Mouse (Mus musculus) intestine, embryonic 14.5 days (tissue): ENCODE results near the gene Rbck1. TPM values are rescaled to one million over a fixed set of nuclear protein-coding genes. Genes with fewer than 3 reads are reported as not detected.
A peak's percentile ranks its signal among the peaks of the same experiment; 100 is the strongest.
"Not testable (repeated sequence)": the region's sequence is repeated elsewhere in the genome, so short reads cannot be mapped to it uniquely, and the experiment has no call there.

Source experiments
- ATAC-seq: fragments of 200-750 bp; cut with Nextera tagmentation; replicated peaks from 2 replicates; pipeline ENCODE4 v1.8.0; 2017; ENCODE audit warnings: low read depth, moderate number of reproducible peaks, moderate TSS enrichment, moderate library complexity; ENCODE audit not compliant: low FRiP score, low TSS enrichment
- DNase-seq: peaks from one replicate; pipeline ENCODE4 v3.0.0-alpha.2; 2018; ENCODE audit warnings: low spot score
- H3K27ac ChIP-seq: fragments of 300-500 bp; sonication (generic); 2 replicates; pipeline ENCODE4 v1.5.1; 2014; ENCODE audit warnings: low read depth, mild to moderate bottlenecking, control low read depth
- H3K27me3 ChIP-seq: fragments of 300-500 bp; sonication (generic); replicated peaks from 2 replicates; pipeline ENCODE4 v1.6.1; 2014; ENCODE audit warnings: low read length, control low read depth; ENCODE audit not compliant: control insufficient read depth, insufficient read depth
- H3K36me3 ChIP-seq: fragments of 300-500 bp; sonication (generic); 2 replicates; pipeline ENCODE4 v1.6.1; 2014; ENCODE audit warnings: low read length, control low read depth; ENCODE audit not compliant: control insufficient read depth, insufficient read depth
- H3K4me1 ChIP-seq: fragments of 300-500 bp; sonication (generic); replicated peaks from 2 replicates; pipeline ENCODE4 v1.6.1; 2014; ENCODE audit warnings: low read length, control low read depth, mixed read lengths; ENCODE audit not compliant: control insufficient read depth, insufficient read depth
- H3K4me2 ChIP-seq: fragments of 300-500 bp; sonication (generic); 2 replicates; pipeline ENCODE4 v1.6.1; 2014; ENCODE audit warnings: low read length
- H3K4me3 ChIP-seq: fragments of 300-500 bp; sonication (generic); 2 replicates; pipeline ENCODE4 v1.5.1; 2014; ENCODE audit warnings: low read depth, low read length, control low read depth, mixed read lengths
- H3K9ac ChIP-seq: fragments of 300-500 bp; sonication (generic); 2 replicates; pipeline ENCODE4 v1.6.1; 2014; ENCODE audit warnings: mild to moderate bottlenecking, low read length
- H3K9me3 ChIP-seq: fragments of 300-500 bp; sonication (generic); 2 replicates; pipeline ENCODE4 v1.6.1; 2016; ENCODE audit warnings: low read length, control low read depth; ENCODE audit not compliant: control insufficient read depth
- WGBS: fragments of 180-500 bp; shearing (Covaris S2); extraction: QIAGEN DNeasy Blood & Tissue Kit; methylation state at CpG from one replicate; pipeline ENCODE4 v1.1.7; 2014; 5-methylcytosine and 5-hydroxymethylcytosine counted together
- polyA plus RNA-seq: library from polyadenylated mRNA; unstranded; fragments of >200 nt; fragmentation: Nextera tagmentation; extraction: Ambion mirVana; gene quantifications from 2 replicates; pipeline ENCODE4 v1.2.1, GENCODE M21; 2014

Gene Rbck1
- polyA plus RNA-seq, 1 experiment from 2014 or later, result 89.8 TPM

DNA sequence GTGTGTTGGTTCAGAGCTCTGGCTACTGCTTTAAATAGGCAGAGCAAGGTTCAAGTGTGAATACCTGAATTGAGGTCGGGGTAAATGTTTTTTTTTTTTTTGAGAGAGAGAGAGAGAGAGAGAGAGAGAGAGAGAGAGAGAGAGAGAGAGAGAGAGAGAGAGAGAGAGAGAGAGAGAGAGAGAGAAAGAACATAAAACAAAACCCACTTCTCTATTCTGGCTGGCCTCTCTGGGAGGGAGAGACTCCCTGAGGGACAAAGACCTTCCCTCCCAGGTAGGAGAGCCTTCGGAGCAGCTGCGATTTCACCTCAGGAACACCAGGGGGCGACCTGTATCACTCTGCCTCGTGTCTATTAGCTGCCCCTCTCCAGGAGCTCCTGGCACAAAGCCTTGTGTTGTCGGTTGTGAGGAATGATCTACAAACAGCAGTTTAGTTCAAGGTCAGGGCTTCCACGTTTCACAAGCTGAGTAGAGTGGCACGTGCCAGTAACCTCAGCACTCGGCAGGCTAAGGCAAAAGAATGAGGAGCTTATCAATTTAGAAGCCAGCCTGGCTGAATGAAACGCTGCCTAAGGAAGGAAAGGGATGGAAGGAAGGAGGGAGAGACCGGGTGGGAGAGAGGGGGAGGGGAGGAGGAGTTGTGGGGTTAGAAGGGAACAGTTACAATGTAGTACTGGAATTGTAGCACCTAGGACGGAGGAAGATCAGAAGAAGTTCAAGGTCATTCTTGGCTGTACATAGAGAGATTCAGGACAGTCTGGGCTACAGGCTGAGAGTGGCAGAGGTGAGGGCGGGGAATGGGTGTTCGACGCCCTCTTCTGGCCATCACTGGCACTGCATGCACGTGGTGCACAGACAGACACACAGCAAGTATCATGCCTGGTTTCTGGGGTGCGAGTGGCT lies 31.0 kb upstream of the Rbck1 start:
- H3K9ac ChIP-seq, result 0 out of 2 replicates have a peak overlapping the region, but pooled peaks have one; percentile 7
- DNase-seq (peak; percentile 89), ATAC-seq (peak; percentile 47)
- no peaks in the 10 kb centered on the region for H3K36me3 ChIP-seq
- H3K9me3 ChIP-seq, result no peaks in the 10 kb centered on the region
- H3K27me3 ChIP-seq, result no peaks in the 10 kb centered on the region
- H3K27ac ChIP-seq, result no peak overlapping the region
- H3K4me1 ChIP-seq, result 0 out of 2 replicates have a peak, but pooled peaks cover 3% of the 10 kb centered on the region
- WGBS, result 9% methylated on average over 17 of the region's 17 CpGs
- H3K4me2 ChIP-seq, result peak overlapping the region; percentile 42
- H3K4me3 ChIP-seq, result peak overlapping the region; percentile 16; the same call in 1 of the 2 replicates

DNA sequence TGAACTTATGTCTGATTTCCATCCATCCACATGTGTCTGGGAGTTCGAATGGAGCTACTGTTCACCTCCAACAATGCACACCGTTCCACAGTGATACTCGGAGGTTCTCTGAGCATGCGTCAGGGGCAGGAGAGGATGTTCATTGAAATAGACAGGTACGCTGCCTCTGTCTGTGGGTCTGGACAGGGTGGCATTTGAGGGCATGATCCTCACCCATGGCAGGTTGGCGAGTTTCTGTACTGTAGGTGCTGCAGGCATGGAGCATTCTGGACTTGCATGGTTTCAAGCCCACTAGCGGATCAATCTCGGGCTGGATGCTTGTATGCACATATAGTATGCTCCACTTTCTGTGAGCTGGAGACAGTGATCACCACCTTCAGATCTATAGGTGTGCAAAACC lies 28.7 kb upstream of the Rbck1 start:
- Histone ChIP-seq H3K27ac (no peak overlapping the region), H3K9me3 (no peaks in the 10 kb centered on the region), H3K4me2 (no peak overlapping the region), H3K27me3 (no peaks in the 10 kb centered on the region), H3K36me3 (no peaks in the 10 kb centered on the region), H3K9ac (no peak overlapping the region), H3K4me3 (no peak overlapping the region), H3K4me1 (0 out of 2 replicates have a peak, but pooled peaks cover 3% of the 10 kb centered on the region)
- 89% methylated on average over 8 of the region's 8 CpGs for WGBS
- no peak for DNase-seq
- no peak for ATAC-seq

DNA sequence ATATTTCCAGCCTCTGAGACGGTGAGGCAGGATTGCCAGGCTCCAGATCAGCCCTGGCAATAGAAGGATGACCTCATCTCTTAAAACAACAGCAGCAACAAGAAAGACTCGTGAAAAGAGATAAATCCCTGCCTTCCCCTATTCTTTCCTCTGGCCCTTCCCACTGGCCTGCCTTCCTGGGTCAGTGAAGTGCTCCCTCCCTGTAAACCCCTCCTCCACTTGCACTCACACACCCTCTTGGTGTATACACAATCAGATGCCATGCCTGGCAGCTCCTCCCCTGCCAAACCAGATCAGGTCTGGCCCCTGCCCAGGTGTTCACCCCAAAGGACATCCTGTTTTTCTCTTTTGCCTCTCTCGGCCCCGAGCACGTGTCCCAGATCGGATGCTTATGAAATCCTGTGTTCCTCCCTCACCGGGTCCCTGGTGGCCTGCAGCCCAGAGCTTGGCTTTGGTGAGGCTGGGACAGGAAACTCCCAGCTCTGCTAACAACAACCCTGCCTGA lies 27.9 kb upstream of the Rbck1 start:
- Histone ChIP-seq H3K4me2 (no peak overlapping the region), H3K36me3 (no peaks in the 10 kb centered on the region), H3K4me3 (no peak overlapping the region), H3K27ac (no peak overlapping the region), H3K9me3 (no peaks in the 10 kb centered on the region), H3K9ac (no peak overlapping the region), H3K4me1 (0 out of 2 replicates have a peak, but pooled peaks cover 3% of the 10 kb centered on the region), H3K27me3 (no peaks in the 10 kb centered on the region)
- no peak for ATAC-seq
- WGBS, result 37% methylated on average over 7 of the region's 7 CpGs
- DNase-seq, result no peak

DNA sequence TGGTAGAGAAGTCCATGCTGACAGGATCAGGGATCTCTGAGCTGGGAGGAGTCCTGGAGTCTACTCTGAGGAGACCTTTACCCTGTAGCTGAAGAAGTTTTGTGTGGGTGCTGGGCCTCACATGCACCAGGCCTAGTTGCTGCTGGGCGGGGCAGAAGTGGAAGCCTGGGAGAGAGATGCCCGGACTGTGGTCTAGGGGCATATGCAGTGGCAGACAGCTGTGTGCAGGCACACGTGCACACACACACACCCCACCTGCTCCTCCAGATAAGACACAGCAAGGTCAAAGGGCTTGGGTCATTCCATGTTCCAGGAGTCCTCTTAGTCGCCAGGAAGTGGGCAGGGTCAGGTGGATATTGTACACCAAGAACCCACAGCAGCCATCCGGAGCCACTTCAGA lies 27.2 kb upstream of the Rbck1 start:
- DNase-seq (no peak), ATAC-seq (peak; percentile 49)
- Histone ChIP-seq H3K36me3 (no peaks in the 10 kb centered on the region), H3K9ac (no peak overlapping the region), H3K4me3 (no peak overlapping the region), H3K27ac (no peak overlapping the region), H3K4me2 (no peak overlapping the region), H3K27me3 (no peaks in the 10 kb centered on the region), H3K4me1 (0 out of 2 replicates have a peak, but pooled peaks cover 3% of the 10 kb centered on the region), H3K9me3 (no peaks in the 10 kb centered on the region)
- 61% methylated on average over 5 of the region's 5 CpGs for WGBS

DNA sequence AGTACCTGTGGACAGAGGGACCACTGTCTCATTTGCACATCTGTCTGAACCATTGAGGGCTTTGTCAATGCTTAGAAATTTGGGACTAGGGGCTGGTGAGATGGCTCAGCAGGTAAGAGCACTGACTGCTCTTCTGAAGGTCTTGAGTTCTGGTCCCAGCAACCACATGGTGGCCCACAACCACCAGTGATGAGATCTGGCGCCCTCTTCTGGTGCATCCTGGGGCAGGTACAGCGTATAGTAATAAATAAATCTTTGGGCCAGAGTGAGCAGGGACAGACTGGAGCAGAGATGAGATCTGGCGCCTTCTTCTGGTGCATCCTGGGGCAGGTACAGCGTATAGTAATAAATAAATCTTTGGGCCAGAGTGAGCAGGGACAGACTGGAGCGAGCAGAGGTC lies 26.5 kb upstream of the Rbck1 start:
- 78% methylated on average over 5 of the region's 5 CpGs for WGBS
- H3K4me1 ChIP-seq, H3K9ac ChIP-seq, H3K9me3 ChIP-seq, H3K4me3 ChIP-seq, H3K27me3 ChIP-seq, H3K27ac ChIP-seq, H3K36me3 ChIP-seq, H3K4me2 ChIP-seq, DNase-seq: not testable (repeated sequence)
- ATAC-seq, result peak; percentile 7; the same call in 1 of the 2 replicates

DNA sequence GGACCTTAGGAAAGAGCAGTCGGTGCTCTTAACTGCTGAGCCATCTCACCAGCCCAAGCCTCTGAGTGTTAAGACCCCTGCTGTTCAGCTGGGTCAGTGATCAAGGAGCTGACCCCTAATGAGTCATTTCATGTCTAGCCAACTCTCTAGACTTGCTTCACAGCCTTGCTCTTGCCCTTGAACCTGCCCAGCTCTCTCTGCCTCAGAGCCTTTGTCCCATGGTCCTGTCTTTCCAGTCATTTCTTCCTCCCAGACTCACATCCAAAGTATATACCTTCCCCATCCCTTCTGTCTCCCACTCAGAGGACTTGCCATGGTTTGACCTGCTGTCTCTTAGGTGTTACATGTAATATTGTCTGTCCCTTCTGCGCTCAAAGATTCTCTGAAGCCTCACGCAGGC lies 24.8 kb upstream of the Rbck1 start:
- Histone ChIP-seq H3K4me1 (0 out of 2 replicates have a peak, but pooled peaks cover 3% of the 10 kb centered on the region), H3K9ac (no peak overlapping the region), H3K27me3 (no peaks in the 10 kb centered on the region), H3K36me3 (no peaks in the 10 kb centered on the region), H3K4me3 (no peak overlapping the region), H3K9me3 (no peaks in the 10 kb centered on the region), H3K27ac (no peak overlapping the region), H3K4me2 (no peak overlapping the region)
- WGBS, result 79% methylated on average over 3 of the region's 3 CpGs
- DNase-seq (no peak), ATAC-seq (no peak)

DNA sequence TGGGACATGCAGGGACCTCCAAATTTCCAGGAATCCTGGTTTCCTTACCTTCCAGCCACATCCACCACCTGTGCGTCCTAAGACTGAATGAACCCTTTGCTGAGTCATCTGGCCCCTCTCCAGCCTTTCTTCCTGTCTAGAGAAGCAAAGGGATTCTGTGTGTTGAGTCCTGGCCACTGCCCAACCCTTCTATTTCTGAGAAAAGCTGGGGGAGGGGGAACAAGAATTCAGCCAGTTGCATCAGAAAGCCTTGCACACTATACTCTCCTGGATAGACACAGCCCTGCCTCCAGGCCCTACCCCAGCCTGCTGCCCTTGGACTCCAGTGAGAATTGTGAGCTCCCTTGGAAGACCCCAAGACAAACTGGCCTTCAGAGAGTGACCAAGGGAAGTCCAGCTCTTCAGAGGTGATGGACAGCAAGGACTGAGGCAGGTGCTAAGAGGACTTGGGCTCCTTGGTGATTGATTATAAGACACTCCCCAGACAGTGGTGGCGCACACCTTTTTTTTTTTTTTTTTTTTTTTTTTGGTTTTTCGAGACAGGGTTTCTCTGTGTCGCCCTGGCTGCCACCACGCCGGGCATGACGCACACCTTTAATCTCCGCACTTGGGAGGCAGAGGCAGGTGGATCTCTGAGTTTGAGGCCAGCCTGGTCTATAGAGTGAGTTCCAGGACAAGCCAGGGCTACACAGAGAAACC lies 17.5 kb upstream of the Rbck1 start:
- H3K27ac ChIP-seq, result no peak overlapping the region
- H3K4me1 ChIP-seq, result no peaks in the 10 kb centered on the region
- 0 out of 2 replicates have a peak, but pooled peaks have one; percentile 18 for ATAC-seq
- H3K9me3 ChIP-seq, result no peaks in the 10 kb centered on the region
- no peaks in the 10 kb centered on the region for H3K36me3 ChIP-seq
- no peak for DNase-seq
- no peak overlapping the region for H3K4me2 ChIP-seq
- no peak overlapping the region for H3K4me3 ChIP-seq
- H3K9ac ChIP-seq, result no peak overlapping the region
- no peaks in the 10 kb centered on the region for H3K27me3 ChIP-seq
- 84% methylated on average over 8 of the region's 8 CpGs for WGBS

DNA sequence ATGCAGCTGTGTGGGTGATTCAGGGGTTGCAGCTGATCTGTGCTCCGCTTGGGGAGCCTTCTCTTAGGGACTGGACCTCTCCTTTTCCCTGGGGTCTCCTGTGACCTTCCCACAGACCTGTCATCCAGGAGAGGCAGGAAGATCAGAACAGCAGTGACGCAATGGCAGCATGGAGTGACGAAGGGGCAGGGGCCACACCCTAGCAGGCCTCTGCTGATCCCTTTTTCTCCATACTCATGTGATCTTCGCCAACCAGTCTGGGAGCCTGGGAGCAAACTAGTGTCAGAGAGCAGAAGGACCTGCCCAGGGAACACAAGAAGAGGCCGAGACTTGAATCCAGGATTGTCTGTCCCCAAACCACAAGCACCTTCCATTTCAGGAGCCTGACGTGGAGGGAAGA lies 16.8 kb upstream of the Rbck1 start:
- ATAC-seq (no peak), DNase-seq (no peak)
- H3K9ac ChIP-seq, result no peak overlapping the region
- H3K27ac ChIP-seq, result no peak overlapping the region
- H3K27me3 ChIP-seq, result no peaks in the 10 kb centered on the region
- no peak overlapping the region for H3K4me3 ChIP-seq
- H3K9me3 ChIP-seq, result no peaks in the 10 kb centered on the region
- H3K4me2 ChIP-seq, result no peak overlapping the region
- no peaks in the 10 kb centered on the region for H3K36me3 ChIP-seq
- H3K4me1 ChIP-seq, result 0 out of 2 replicates have a peak, but pooled peaks cover 2% of the 10 kb centered on the region
- 84% methylated on average over 6 of the region's 6 CpGs for WGBS
